Mouse (Mus musculus) 3T3-L1 (cell line): ENCODE data around the gene Gm20388.
A peak's percentile ranks its signal among the peaks of the same experiment; 100 is the strongest.

Experiments used
- DNase-seq: peaks from one replicate; pipeline ENCODE4 v3.0.0-alpha.2; 2015; ENCODE audit warnings: low read depth, low spot score

Gene Gm20388

GRCm38 (mm10) chr8:120934596-120934995, 1024.0 kb downstream of the Gm20388 start:
- no peak for DNase-seq

GRCm38 (mm10) chr8:120936685-120937084, 1026.0 kb downstream of the Gm20388 start:
- no peak for DNase-seq

GRCm38 (mm10) chr8:120937474-120937873, 1026.8 kb downstream of the Gm20388 start:
- DNase-seq = no peak

- no peak for DNase-seq
These were observed 1029.6 kb downstream of the Gm20388 start for GRCm38 (mm10) chr8:120940287-120940686.

- peak; percentile 68 for DNase-seq
These were observed 1036.6 kb downstream of the Gm20388 start for GRCm38 (mm10) chr8:120947240-120947639.

- no peak for DNase-seq
These were observed 1037.5 kb downstream of the Gm20388 start for GRCm38 (mm10) chr8:120948050-120948595.

- DNase-seq = no peak
These were observed 1038.2 kb downstream of the Gm20388 start for GRCm38 (mm10) chr8:120948620-120949491.

- no peak for DNase-seq
These were observed 1040.1 kb downstream of the Gm20388 start for GRCm38 (mm10) chr8:120950674-120951218.

- no peak for DNase-seq
These were observed 1048.8 kb downstream of the Gm20388 start for GRCm38 (mm10) chr8:120959470-120959891.

GRCm38 (mm10) chr8:120962606-120963380, 1052.2 kb downstream of the Gm20388 start:
- DNase-seq = peak; percentile 77

- peak; percentile 78 for DNase-seq
These were observed 1055.9 kb downstream of the Gm20388 start for GRCm38 (mm10) chr8:120966557-120966956.

GRCm38 (mm10) chr8:120968308-120968707, 1057.7 kb downstream of the Gm20388 start:
- peak; percentile 7 for DNase-seq

GRCm38 (mm10) chr8:120970346-120970745, 1059.7 kb downstream of the Gm20388 start:
- peak; percentile 25 for DNase-seq

- peak; percentile 64 for DNase-seq
These were observed 1061.2 kb downstream of the Gm20388 start for GRCm38 (mm10) chr8:120971691-120972469.

- DNase-seq = no peak
These were observed 1062.4 kb downstream of the Gm20388 start for GRCm38 (mm10) chr8:120973046-120973445.

- no peak for DNase-seq
These were observed 1066.5 kb downstream of the Gm20388 start for GRCm38 (mm10) chr8:120977131-120977530.

- DNase-seq = no peak
These were observed 1068.6 kb downstream of the Gm20388 start for GRCm38 (mm10) chr8:120979210-120979609.

- DNase-seq = no peak
These were observed 1070.3 kb downstream of the Gm20388 start for GRCm38 (mm10) chr8:120980948-120981347.

- no peak for DNase-seq
These were observed 1074.2 kb downstream of the Gm20388 start for GRCm38 (mm10) chr8:120984888-120985287.

GRCm38 (mm10) chr8:120986022-120986421, 1075.4 kb downstream of the Gm20388 start:
- DNase-seq = no peak

- DNase-seq = no peak
These were observed 1083.1 kb downstream of the Gm20388 start for GRCm38 (mm10) chr8:120993738-120994137.
